Comparison of ENCODE assay signal across 8 mouse cellular contexts in the genomic region with DNA sequence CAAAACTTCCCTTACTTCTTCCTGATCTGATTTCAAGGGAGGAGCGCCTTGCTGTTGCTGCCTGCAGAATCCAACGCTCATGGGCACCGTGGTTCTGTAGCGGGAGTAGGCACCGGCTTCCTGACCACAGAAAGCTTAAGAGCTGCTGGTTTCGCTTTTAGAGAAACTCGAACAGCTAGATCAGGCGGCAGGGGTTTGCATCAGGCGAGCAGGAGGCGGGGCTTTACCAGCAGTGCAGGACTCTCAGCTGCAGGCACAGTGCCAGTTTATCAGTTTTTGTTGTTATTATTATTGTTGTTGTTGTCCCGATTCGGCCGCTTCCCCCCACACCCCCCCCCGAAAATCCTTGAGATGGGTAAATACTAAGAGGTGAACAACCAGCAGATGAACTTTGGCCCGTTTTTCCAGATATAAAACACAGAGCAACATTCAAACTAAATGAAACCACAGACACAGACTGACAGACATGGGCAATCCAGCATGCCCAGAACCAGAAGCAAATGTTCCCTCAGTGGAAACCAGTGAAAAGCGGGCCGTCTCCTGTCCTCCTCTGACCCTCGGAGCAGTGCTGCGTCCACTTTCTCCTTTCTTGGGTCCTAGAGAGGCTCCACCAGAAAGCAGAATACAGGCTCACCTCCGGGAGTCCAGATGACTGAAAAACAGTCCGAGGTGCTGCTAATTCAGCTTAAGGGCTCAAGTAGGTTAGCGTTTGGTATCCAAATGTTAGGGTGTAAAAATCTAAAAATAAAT. TPM values are rescaled to one million over a fixed set of nuclear protein-coding genes. Genes with fewer than 3 reads are reported as not detected.
A peak's percentile ranks its signal among the peaks of the same experiment; 100 is the strongest.
DNase-seq lines count a peak whose midpoint lies in the region; ATAC-seq and TF ChIP-seq lines count a peak whose summit lies in the region.

Gene Apobec1 (minus strand): TSS at position 203 of the 750 bp plus-strand sequence.

- peak within 1 kb of the TSS; percentile 61 for H3K4me2 ChIP-seq in forebrain, embryonic 13.5 days
- H3K4me2 ChIP-seq in liver, postnatal 0 days (ENCODE audit: low read depth, low read length): peak within 1 kb of the TSS; percentile 80
- peak within 1 kb of the TSS; percentile 63 for H3K4me2 ChIP-seq in neural tube, embryonic 13.5 days

- peak; percentile 36; the same call in 1 of the 2 replicates for TF ChIP-seq EP300 in liver, postnatal 0 days (IDR thresholded peaks at IDR 0.05; ENCODE audit: low read depth)

- no peaks in the 10 kb centered on the region for H3K27me3 ChIP-seq in E14TG2a.4 (ENCODE audit: insufficient read depth, low read length)
- H3K27me3 ChIP-seq in forebrain, embryonic 13.5 days: no peaks in the 10 kb centered on the region
- H3K27me3 ChIP-seq in liver, postnatal 0 days (ENCODE audit: insufficient read depth, low read length): no peaks in the 10 kb centered on the region
- no peaks in the 10 kb centered on the region for H3K27me3 ChIP-seq in neural tube, embryonic 13.5 days
- H3K27me3 ChIP-seq in testis, adult 2 months (ENCODE audit: control insufficient read depth, insufficient read depth, low read length): no peaks in the 10 kb centered on the region

- WGBS in forebrain, embryonic 13.5 days: 8% methylated on average over 22 of the region's 22 CpGs
- under 1% methylated on average over 22 of the region's 22 CpGs for WGBS in large intestine, adult 2 months
- 1% methylated on average over 22 of the region's 22 CpGs for WGBS in liver, postnatal 0 days (ENCODE audit: insufficient replicate concordance)
- 9% methylated on average over 22 of the region's 22 CpGs for WGBS in neural tube, embryonic 13.5 days

- peak; percentile 70 for DNase-seq in c-Kit-positive CD71-negative TER-119-negative erythroid progenitor cells, embryonic 14.5 days (ENCODE audit: low read depth)
- peak; percentile 83 to 85 for DNase-seq in heart, postnatal 10 days
- peak; percentile 48 for DNase-seq in large intestine, adult 2 months (ENCODE audit: low read depth, low spot score)
- DNase-seq in liver, postnatal 0 days: peak; percentile 87

- H3K4me3 ChIP-seq in E14TG2a.4 (replicated peaks; ENCODE audit: low read length): peak within 1 kb of the TSS; percentile 59
- peak within 1 kb of the TSS; percentile 41 for H3K4me3 ChIP-seq in forebrain, embryonic 13.5 days
- H3K4me3 ChIP-seq in liver, postnatal 0 days (ENCODE audit: low read depth, low read length): peak within 1 kb of the TSS; percentile 64
- H3K4me3 ChIP-seq in neural tube, embryonic 13.5 days: peak within 1 kb of the TSS; percentile 41
- H3K4me3 ChIP-seq in testis, adult 2 months (ENCODE audit: control insufficient read depth, low read depth, low read length): peak within 1 kb of the TSS; percentile 72

- no peak within 1 kb of the TSS for H3K27ac ChIP-seq in forebrain, embryonic 13.5 days
- H3K27ac ChIP-seq in liver, postnatal 0 days (ENCODE audit: low read depth): peak within 1 kb of the TSS; percentile 95
- H3K27ac ChIP-seq in neural tube, embryonic 13.5 days (replicated peaks): no peak within 1 kb of the TSS; the same call in 1 of the 2 replicates
- peak within 1 kb of the TSS; percentile 73 for H3K27ac ChIP-seq in testis, adult 2 months (ENCODE audit: control insufficient read depth, insufficient read depth, low read depth, low read length)

- ATAC-seq in forebrain, embryonic 13.5 days: peak; percentile 79
- peak; percentile 82 for ATAC-seq in liver, postnatal 0 days
- ATAC-seq in neural tube, embryonic 13.5 days (ENCODE audit: low read depth): peak; percentile 69

- peak within 1 kb of the TSS; percentile 58 for H3K9ac ChIP-seq in forebrain, embryonic 13.5 days
- H3K9ac ChIP-seq in liver, postnatal 0 days (replicated peaks): peak within 1 kb of the TSS; percentile 70
- H3K9ac ChIP-seq in neural tube, embryonic 13.5 days: peak within 1 kb of the TSS; percentile 62

- TF ChIP-seq POLR2A in testis, adult 2 months (IDR thresholded peaks at IDR 0.05; ENCODE audit: control insufficient read depth, low read depth, low read length): no peak

- no peak for TF ChIP-seq CTCF in E14TG2a.4 (conservative IDR thresholded peaks at IDR 0.05; ENCODE audit: low read length)
- TF ChIP-seq CTCF in liver, postnatal 0 days (IDR thresholded peaks at IDR 0.05; ENCODE audit: low read depth): no peak
- no peak for TF ChIP-seq CTCF in testis, adult 2 months (IDR thresholded peaks at IDR 0.05; ENCODE audit: control insufficient read depth, insufficient read depth, insufficient replicate concordance, low read depth, low read length)

- peaks cover 43% of the 10 kb centered on the region for H3K36me3 ChIP-seq in E14TG2a.4 (ENCODE audit: insufficient read depth, low read length)
- no peaks in the 10 kb centered on the region for H3K36me3 ChIP-seq in forebrain, embryonic 13.5 days (ENCODE audit: poor library complexity, severe bottlenecking)
- peaks cover 9% of the 10 kb centered on the region for H3K36me3 ChIP-seq in liver, postnatal 0 days (replicated peaks; ENCODE audit: insufficient read depth, low read length)
- no peaks in the 10 kb centered on the region for H3K36me3 ChIP-seq in neural tube, embryonic 13.5 days
- no peaks in the 10 kb centered on the region for H3K36me3 ChIP-seq in testis, adult 2 months (ENCODE audit: control insufficient read depth, insufficient read depth, low read length)

- H3K9me3 ChIP-seq in E14TG2a.4 (ENCODE audit: low read length): no peaks in the 10 kb centered on the region
- H3K9me3 ChIP-seq in forebrain, embryonic 13.5 days (replicated peaks): no peaks in the 10 kb centered on the region
- no peaks in the 10 kb centered on the region for H3K9me3 ChIP-seq in liver, postnatal 0 days (ENCODE audit: low read length)
- H3K9me3 ChIP-seq in neural tube, embryonic 13.5 days: no peaks in the 10 kb centered on the region

- peaks cover 49% of the 10 kb centered on the region for H3K4me1 ChIP-seq in E14TG2a.4 (replicated peaks; ENCODE audit: low read depth, low read length)
- H3K4me1 ChIP-seq in forebrain, embryonic 13.5 days: peaks cover 13% of the 10 kb centered on the region
- peaks cover 23% of the 10 kb centered on the region for H3K4me1 ChIP-seq in liver, postnatal 0 days (ENCODE audit: insufficient read depth)
- peaks cover 10% of the 10 kb centered on the region for H3K4me1 ChIP-seq in neural tube, embryonic 13.5 days (replicated peaks)
- H3K4me1 ChIP-seq in testis, adult 2 months (ENCODE audit: control insufficient read depth, insufficient read depth, low read length): peaks cover 6% of the 10 kb centered on the region

- intact Hi-C loops in heart, postnatal 10 days (cut with DNase I): no loop called here

RNA-seq across cellular contexts. Expression of gene Apobec1, which starts in this region (rescaled TPM):
- 2.9 and 3.8 TPM in 2 replicates for polyA plus RNA-seq in forebrain, embryonic 13.5 days (2015; fragmentation: Nextera tagmentation; extraction: Ambion mirVana)
- 1 to 10 TPM; 6.4 to 6.9 TPM for total RNA-seq in heart, postnatal 10 days (2021)
- 14.3 and 25.6 TPM in 2 replicates for polyA plus RNA-seq in large intestine, adult 2 months (2012; rRNA removed)
- 11.9 and 12.3 TPM in 2 replicates for polyA plus RNA-seq in liver, postnatal 0 days (2015; fragmentation: Nextera tagmentation; extraction: Ambion mirVana)
- polyA plus RNA-seq in neural tube, embryonic 13.5 days (2015; fragmentation: Nextera tagmentation; extraction: Ambion mirVana): 2.1 and 2.3 TPM in 2 replicates
- 1.7 and 2.2 TPM in 2 replicates for polyA plus RNA-seq in testis, adult 2 months (2012; rRNA removed)

Comparison
In these comparisons a context has a peak if more than half of its experiments do, and no peak if none do; other contexts are left out.
1. H3K27ac ChIP-seq: peak in liver, postnatal 0 days (single experiment) and testis, adult 2 months (single experiment); none in forebrain, embryonic 13.5 days (single experiment) and neural tube, embryonic 13.5 days (single experiment).
2. Peak in every context shown above with its lines, with median percentiles within 50 percentile points of each other: H3K4me3 ChIP-seq, DNase-seq, ATAC-seq, H3K4me2 ChIP-seq and H3K9ac ChIP-seq.